Mouse (Mus musculus): ENCODE measurements around the gene Coro2a.
"Not testable (repeated sequence)": the region's sequence is repeated elsewhere in the genome, so short reads cannot be mapped to it uniquely, and the experiment has no call there.

Coro2a gene

DNA sequence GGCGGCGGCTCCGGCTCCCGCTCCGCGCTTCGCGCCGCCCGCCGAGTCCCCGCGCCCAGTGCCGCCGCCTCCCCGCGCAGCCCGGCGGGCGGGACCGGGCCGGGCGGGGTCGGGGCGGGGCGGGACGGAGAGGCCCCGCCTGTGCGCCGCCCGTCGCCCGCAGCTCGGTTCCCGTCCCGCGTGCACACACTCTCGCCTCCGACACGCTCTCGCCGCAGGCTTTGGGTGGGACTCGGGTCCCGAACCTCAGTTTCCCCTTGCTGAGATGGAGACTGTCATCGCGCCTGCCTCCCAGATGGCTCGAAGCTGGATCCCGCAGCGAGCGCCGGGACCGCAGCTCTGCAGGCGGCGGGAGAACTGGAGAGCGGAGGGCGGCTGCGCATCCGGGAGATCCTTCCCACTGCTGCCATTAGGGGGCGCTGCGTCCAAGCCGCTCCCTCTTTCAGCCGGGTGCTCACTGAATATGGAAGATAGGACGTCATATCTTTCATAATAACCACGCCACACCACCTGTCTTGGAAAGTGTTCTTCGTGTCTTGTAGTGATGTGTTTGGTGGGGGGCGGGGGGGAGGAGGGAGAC is at the start of gene Coro2a:
Gene Coro2a (minus strand): TSS at position 359 of the 580 bp plus-strand sequence.
- DNase-seq: peak; percentile 88 to 96

DNA sequence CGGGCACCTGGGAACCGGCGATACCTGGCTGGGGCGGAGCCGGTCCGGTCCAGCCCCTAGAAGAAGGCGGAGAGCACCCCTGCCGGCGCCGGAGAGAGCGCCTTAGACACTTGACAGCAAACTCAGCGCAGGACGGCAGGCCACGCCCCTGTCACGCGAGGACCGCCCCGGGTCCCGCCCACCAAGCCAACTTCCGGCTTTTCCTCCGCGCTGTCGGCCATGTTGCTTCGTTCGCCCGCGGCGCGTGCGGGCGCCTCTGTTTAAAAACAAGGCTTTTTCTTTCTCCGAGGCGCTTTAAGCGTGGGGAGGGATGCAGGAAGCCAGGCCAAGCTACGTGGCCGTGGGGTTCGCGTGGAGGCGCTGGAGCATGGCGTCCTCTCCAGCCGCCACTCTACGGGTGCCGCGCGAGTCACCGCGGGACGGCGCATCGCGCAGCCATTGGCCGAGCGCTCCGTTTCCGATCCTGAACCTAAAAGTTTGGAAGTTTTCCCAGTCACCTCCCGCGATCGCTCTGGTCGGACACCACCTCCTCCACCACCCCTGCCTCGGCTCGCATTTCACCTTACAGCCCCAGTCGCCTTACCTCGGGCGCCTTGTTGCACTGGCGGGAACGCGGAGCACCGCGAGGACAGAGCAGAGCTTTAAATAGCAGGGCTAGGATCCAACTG is 48.2 kb upstream of the Coro2a start, which contains the start of gene Tbc1d2:
Gene Tbc1d2 (minus strand): TSS at position 124 of the 668 bp plus-strand sequence.
- DNase-seq: peak; percentile 95 to 97

DNA sequence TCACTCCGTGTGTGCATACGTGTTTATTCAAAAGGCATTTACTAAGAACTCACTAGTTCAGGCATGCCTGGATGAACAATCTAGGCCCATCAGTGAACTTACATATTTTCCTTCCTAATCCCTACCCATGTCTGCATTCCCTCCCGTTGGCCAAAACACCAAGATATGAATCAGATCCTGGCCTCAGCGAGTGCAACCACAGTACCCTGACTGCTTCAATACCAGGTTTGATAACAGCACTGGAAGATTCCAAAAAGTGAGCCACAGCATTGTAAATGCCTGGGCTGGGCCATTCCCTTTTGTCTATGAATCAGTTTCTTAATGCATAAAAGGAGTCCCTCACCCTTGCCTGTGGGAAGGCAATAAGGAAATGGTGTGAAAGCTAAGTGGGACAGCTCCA is 47.2 kb upstream of the Coro2a start:
- no peak for DNase-seq

DNA sequence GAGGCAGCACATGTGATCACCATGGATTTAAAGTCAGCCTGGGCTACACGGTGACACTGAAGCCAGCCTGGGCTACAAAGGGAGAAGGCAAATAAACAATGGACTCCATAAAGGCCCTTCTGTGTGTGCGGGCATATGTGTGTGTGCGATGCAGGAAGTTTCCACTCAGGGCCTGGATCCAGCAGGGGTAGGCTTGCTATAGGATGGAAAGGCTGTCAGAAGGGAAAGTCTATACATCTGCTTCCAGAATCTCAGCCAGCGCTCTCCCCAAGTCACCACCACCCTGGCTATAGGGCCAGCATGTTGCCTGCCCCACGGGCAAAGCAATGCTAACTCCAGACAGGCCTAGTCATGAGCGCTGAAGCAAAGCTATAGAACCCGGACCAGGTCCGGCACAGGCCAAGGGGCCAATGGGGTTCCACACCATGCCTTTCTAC is 41.7 kb upstream of the Coro2a start:
- no peak for DNase-seq

DNA sequence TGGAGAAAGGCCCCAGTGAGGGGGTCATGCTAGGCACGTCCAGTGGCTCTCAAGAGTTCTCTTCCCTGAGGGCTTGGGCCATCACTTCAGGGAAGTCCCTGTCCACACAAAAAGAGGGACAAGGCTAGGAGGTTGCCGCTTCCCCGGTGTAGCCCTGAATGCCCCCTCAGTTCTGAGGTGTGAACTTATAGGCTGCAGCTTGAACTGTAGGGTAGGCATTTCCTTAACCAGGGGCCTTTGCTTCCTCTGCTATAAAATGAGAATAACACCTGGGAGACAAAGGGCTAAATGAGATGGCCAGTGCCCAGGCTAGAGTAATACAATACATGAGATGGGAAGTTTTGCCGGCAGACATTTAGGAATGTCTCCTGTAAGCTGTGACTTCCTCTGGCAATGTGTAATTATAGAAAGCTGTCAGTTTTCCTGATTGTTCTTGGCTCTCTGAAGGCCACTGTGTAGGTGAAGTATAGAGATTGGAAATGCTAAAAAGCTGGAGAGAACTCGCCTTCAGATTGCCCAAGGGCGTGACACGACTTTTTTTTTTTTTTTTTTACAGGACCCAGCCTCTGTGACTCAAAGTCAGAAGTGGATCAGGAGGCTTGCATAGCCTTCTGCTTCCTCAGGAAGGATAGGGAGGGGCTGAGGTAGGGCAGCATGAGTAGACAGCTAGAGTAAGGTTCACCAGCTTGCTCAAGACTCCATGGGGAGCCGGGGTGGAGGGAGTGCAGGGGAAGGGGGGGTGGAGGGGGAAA is 41.1 kb upstream of the Coro2a start:
- DNase-seq: no peak

DNA sequence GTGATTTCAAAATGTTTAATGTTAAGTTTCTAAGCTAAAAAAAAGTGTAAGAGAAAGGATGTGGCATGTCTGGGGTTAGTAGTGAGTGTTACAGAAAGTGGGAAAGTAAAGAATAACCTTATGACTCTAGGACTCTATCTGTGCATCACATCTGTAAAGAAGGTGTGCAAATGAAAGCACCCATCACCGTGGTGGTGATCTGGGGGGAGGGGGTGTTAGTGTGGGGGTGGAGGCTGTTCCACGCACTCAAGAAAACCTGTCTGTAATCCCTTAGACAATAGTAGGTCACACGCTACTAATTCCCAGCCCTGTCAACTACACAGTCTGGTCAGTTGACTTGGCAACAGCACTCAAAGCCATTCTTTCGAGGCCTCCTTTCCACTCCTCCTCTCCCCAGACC is 39.3 kb upstream of the Coro2a start:
- DNase-seq: no peak

DNA sequence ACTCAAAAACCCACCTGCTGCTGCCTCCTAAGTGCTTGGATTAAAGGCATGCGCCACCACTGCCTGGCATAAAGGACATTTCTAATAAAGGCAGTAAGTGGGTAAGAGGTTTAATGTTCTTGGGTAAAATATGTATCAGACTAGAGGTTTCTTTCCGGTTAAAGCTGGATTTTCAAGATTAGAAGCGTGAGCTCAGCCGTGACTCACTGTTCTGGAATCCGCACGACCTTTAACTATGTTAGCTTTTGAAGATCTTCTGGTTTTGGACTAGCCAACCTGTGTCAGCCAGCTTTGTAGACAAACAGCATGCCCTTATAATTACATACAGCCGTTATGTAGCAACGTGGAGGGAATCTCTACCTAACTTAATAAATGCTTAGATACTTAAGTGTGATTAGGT is 37.9 kb upstream of the Coro2a start:
- DNase-seq: no peak

DNA sequence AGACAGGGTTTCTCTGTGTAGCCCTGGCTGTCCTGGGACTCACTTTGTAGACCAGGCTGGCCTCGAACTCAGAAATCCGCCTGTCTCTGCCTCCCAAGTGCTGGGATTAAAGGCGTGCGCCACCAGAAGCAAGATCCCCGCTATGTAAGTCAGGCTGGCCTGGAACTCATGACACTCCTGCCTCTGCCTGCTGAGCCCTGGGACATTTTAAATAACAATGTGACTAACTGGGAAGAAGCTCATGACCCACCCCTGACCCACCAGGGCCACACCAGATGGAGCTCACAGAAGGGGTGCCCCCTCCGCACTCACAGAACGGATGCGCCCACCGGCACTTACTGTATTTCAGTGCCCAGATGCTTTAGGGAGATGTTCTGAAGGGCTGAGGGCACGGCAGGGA is 35.2 kb upstream of the Coro2a start:
- not testable (repeated sequence) for DNase-seq

DNA sequence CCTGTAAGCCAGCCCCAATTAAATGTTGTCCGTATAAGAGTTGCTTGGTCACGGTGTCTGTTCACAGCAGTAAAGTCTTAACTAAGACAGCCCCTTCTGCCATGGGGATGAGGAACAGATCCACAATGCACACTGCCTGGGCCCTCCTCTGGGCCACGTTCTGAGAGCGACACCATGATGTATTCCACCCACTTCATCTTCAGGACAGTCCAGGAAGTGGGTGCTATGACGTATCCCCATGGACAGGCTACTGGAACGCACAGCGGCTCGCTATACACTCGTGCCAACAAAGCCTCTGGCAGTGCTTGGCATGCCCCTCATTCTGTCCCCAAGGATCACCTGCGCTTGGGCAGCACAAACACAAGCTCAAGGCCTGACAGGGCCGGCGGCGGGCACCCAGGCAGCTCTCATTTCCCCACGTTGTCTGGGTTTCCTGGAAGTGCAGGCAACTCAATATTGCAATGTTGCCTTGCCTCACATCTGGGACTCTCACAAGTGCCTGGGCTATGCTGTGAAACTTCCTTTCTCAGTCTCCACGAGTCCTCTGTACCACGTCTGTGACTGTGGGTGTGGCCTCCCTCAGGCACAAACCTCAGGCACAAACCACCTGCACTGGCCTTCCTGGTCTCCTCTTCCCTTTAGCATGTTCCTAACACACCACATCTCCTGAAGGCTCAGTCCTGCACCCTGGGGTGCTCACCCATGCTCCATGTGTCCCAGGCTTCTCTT is 33.9 kb upstream of the Coro2a start:
- no peak for DNase-seq

DNA sequence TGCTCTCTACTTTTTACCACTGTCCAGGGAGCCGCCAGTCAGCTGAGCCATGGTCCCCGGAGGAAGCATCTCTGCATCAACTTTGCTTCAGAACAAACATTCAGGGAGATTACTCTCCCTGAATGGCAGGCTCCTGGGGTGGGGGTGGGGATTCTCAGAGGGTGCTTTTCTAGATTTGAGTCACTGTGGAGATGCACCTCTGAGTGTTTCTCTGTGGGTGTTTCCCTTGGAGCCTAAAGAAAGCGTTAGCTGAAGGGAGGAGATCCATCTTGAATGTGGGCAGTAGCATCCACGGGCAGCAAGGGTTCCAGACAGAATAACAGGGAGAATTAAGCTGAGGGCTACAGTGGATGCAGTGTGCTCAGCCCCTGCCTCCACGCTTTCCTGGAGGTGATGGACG is 32.9 kb upstream of the Coro2a start:
- no peak for DNase-seq

DNA sequence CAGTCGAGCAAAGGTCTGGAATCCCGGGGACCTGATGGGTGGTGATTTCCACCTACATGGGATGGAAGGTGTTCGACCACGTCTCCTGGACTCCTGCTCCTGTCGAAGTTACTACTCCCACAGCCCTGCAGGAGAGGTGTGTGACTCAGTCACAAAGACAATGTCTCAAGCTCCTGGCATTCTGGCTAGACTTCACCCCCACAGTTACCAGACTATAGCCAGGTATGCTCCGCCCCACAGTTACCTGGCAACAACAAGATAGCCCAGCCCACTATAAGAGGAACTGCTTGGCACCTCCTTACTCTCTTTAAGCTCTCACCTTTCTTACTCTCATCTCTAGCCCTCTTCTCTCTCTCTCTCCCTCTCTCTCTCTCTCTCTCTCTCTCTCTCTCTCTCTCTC is 31.6 kb upstream of the Coro2a start:
- not testable (repeated sequence) for DNase-seq

DNA sequence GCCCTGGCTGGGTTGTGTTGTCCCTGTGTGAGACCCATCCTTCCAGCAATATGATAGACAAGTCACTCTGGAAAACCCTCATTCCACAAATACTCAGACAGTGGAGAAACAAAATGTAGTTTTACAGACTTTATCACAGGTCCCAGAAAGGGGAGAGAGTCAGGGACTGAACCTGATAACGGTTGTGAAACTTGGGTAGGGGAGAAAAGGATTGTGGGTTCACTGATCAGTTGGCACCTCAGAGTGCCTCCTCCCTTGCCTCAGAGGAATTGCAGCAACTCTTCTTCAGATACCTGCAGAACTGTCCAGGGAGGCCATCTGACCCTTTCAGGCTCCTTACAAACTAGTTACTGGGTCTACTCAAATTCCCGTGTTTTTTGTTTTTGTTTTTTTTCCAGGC is 30.5 kb upstream of the Coro2a start:
- DNase-seq: no peak

DNA sequence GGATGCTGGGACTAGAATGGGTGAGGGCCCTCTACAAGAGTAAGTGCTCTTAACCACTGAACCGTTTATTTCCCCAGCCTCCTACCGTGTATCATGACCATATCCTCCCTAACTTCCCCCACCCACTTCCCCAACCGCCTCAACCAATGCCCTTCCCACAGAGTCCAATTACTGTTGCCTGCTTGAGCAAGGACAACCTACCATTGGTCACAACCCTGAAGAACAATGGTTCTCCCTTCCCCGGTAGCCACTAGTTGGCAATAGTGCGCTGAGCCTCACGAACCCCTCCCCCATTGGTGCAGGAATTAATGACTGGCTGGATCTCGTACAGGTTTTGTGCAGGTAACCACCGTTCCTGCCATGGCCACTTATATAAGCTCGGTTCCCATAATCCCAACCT is 28.4 kb upstream of the Coro2a start:
- DNase-seq: no peak

DNA sequence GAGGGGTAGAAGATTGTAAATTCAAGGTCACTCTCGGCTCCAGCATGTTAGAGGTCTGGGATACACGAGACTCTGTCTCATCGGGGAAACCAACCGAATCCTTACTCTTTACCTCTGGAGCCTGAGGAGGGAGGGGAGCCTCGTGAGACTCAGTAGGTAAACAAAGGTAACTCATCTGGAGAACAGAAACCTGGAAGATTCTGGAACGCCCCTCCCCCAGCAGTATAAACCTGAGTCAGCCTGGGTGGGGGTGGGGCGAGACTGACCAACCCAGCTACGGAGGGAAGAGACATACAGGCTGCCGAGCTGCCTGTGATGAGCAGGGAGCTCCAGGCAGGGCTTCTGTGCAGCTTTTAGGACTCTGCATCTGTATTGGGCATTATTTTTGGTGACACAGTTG is 26.9 kb upstream of the Coro2a start:
- no peak for DNase-seq

DNA sequence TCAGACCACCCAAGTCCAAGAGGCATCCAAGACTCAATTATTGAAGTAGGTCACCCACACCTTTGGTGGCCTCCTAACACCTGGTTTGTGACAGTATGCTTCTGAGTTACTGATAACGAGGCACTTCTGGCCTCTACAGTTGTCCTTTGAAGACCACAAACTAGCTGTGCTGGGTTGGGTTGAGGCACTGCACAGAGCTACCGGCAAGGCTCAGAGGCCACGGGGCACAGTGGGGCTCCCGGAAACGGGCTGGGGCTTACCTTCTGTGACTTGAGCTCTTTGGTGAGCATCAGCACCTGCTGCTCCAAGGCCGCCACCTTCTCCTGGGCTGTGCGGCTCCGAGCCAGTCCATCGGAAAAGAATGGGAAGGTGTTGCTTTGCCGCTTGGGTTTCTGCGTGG is 26.1 kb upstream of the Coro2a start:
- DNase-seq: no peak

DNA sequence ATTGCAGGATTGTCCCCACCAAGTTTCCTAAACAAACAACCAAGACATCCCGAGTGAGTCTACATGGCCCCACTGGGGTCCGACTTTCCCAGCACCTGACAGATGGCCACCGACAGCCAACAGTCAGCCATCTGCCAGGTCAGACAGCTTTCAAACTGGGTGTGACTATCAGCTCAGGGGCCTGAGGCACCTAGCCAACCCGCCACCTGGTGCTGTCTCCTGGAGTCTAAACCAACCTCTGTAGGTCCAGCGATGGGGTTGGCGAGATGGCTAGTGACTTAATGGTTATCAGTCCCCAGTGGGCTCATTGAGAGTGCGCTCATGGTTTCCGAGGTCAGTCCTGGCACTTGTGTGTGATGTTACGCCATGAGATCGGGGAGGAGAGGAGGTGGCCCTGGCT is 23.1 kb upstream of the Coro2a start:
- peak; percentile 83 to 85 for DNase-seq

DNA sequence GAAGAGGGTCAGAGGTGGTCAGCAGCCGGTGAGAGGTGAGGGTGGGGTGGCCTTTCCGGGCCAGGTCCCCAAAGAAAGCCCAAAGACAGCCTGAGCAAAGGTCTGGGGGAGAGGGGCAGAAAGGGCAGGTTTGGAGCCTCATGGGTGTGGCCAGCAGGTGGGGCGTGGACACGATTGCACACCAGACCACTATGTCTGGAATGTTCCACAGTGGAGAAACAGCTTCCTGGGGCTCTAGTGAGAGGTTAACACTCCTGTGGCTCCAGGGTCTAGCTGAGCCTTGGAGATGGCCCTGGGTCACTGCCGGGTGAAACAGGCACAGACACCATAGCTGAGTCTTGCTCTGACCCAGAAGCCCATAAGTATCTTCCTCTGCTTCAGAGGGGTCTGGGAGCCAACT is 21.0 kb upstream of the Coro2a start:
- DNase-seq: no peak

DNA sequence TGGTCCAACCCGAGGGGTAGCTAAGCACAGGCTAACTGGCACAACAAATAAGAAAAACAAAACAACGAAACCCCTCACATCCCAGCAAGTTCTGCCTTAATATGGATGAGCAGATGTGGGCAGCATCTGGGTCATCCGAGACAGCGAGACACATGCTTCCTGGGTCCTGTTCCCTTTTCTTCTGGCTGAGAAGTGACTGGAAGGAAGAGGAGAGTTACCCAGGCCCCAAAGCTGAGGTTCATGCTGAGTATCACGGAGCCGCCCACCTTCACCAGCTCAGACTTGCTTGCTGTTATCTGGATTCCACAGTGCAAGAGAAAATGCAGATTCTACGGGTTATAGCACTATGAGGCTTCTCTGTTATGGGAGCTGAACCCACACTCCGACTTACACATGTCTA is 18.9 kb upstream of the Coro2a start:
- DNase-seq: no peak

DNA sequence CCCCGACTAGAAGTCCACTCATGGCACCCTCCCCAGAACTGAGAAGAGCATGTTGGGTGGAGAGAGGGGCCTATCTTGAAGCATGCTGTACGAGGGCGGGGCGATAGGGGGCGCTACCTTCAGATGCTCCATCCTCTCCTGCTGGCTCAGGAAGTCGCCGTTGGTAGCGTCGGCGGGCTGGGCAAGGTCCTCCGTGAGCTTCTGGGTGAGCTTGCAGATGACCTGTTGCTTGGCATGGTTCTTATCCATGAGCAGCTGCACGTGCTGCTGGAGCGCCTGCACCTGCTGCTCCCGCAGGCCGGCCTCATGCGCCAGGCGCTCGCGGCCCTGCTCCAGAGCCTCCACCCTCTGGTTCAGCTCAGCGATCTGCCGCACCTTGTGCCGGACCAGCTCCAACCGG is 18.3 kb upstream of the Coro2a start:
- DNase-seq: peak; percentile 38 to 46

DNA sequence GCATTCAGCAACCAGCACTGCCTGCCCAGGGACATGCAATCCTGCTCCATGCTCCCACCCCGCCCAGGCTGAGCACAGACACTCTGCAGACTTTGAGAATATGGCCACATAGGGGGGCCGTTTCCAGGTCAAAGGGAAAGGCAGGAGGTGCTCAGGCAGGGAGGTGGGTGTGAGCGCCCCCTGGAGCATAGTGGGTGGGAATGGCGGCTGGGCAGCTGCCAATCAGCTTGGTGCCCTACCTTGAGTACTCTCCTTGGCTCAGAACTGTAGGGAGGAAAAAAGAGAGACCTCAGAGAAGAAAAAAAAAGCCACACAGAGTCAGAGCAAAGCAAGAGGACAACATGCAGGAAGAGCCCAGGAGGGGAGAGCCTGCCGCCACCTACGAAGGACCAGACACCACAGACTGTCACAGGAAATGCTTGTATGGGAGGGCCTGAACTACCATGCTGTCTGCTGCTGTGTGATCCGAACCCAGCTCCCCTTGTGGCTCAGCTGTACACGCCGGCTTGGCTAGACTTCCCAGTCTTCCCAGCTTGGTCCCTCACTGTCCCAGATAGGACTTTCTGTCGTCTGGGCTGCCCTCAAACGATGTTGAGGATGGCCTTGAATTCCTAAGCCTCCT is 16.3 kb upstream of the Coro2a start:
- no peak for DNase-seq

DNA sequence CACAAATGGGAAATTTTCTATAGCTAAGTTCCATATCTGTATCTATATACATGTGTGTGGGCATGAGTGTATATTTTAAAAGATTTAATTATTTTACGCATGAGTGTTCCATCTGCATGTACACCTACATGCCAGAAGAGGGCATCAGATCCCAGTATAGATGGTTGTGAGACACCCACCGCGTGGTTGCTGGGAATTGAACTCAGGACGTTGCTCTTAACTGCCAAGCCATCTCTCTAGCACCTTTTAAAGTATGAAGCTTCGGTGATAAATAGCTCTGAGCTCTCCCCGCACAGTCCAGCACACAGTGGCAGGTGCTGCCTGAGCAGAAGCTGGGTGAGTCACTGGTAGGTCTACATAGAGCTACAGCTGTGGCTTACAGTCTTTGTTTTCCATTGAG is 15.4 kb upstream of the Coro2a start:
- no peak for DNase-seq

DNA sequence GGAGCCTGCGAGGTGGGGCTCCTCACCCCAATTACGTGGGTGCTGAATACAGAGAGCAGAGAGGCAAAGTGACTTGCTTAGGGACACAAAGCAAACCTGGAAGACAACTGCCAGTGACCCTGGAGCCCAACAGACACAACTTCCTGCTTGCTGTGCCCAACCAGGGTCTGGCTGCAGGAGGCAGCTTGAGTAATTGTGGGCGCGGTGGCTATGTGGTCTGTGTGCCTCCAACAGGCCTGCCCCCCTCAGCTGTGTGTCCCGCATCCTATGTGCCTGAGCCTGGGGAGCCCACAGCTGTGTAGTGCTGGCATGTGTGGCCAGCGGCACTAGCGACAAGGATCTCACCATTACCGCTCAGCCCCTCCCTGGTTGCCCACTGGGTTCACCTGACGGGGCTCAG is 12.6 kb upstream of the Coro2a start:
- no peak for DNase-seq

DNA sequence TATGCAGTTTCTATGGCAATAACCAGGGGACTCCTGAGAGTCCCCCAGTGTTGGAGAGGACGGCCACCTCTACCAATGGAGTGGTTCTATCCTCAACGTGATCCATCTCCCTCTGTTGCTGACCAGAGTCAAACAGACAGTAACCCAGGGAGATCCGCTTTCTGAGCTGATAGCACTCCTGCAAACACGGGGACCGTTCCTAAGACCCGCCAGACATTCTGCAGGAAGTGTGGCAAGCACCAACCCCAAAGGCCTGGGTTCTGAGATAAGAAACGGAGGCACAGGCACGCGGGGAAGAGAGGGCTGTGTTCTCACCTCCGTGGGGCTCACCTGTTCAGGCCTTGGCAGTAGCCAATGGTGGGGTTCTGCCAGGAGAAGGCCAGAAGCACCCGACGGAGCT is 11.6 kb upstream of the Coro2a start:
- no peak for DNase-seq
